Mouse (Mus musculus): ENCODE data around the gene Ccl4. TPM values are rescaled to one million over a fixed set of nuclear protein-coding genes. Genes with fewer than 3 reads are reported as not detected.

The Ccl4 gene
- 1 to 10 TPM in 2 of 4 experiments, not detected in 2; 3.1 to 7.1 TPM for total RNA-seq (2022)

GRCm38 (mm10) chr11:83662204-83662603 lies at the start of gene Ccl4:
TSS of gene Ccl4 (plus strand) at chr11:83662584.
- DNase-seq (ENCODE audit: low spot score in 2 of 2) = no peak

DNA sequence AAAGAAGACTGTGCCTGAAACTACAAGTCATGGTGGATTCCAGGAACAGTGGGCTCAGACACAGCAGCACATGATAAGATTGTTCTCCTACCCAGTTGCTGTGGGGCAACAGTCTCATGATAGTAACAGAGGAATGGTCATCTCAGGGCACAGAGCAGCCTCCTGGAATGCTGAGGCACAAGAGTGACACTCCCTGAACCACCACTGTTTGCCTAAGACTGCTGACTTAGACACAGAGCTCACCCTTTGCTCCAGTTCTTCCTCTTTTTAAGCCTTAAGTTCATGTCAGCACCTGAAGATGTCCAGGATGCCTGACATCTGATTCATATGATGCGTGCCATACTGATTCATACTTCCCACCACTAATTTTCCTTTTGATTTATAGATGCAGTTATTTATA lies 45.8 kb upstream of the Ccl4 start:
- no peak for DNase-seq (ENCODE audit: low spot score in 2 of 2)

DNA sequence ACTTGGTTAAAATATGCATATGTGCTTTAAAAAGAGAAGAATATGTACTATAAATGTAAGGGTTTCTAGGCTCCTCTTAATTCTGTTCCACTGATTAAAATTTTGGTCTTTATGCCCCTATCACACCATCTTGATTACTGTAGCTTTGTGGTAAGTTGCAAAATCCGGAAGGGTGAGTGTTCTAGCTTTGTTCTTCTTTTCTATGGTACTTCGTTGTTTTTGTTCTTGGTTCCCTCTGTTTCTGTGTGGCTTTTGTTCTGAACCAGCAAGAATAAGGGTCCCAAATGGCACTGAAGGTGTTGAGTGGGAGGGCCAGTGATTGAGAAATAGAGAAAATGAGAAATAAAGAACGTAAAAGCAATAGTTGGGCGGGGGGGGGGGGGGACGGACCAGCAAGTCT lies 44.1 kb upstream of the Ccl4 start:
- no peak for DNase-seq (ENCODE audit: low spot score in 2 of 2)

DNA sequence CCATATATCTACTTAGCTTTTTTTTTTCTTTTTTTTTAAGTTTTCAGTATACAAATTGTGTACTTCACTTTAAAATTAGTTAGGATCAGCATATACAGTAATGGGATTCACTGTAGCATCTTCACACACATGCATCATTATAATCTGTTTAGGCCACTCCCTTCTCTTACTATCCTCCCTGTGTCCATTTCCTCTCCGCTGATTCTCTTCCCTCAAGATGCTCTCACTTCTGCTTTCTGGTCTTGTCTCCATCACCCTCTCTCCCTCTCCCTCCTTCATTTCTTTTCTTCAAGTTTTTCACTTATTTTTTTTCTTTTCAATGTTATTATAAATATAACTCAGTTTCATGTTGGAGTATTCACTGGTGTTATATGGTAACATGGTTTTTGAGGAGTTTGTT lies 43.3 kb upstream of the Ccl4 start:
- DNase-seq (ENCODE audit: low spot score in 2 of 2) = no peak

- DNase-seq (ENCODE audit: low spot score in 2 of 2) = no peak
These were observed 38.8 kb upstream of the Ccl4 start for GRCm38 (mm10) chr11:83623586-83623985.

- DNase-seq (ENCODE audit: low spot score in 2 of 2) = no peak
These were observed 33.6 kb upstream of the Ccl4 start for GRCm38 (mm10) chr11:83628808-83629207.

DNA sequence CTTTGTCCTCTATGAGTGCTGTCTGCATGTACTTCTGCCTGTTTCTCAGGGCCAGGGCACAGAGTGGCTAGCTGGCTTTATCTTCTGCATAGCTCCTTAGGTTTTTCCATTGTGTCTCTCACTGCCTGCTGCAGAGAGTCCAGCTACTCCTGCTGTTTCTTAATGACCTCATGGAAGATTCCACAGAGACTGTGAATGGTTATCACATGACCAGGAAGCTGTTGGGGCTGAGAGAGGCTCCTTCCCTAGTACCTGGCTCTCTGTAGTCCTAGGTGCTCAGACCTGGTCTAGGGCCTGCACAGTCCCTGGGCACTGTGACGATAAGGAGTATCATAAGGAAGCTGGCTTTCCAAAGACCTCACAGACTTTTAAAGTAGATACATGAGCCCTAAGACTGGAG lies 31.8 kb upstream of the Ccl4 start:
- no peak for DNase-seq (ENCODE audit: low spot score in 2 of 2)

- no peak for DNase-seq (ENCODE audit: low spot score in 2 of 2)
These were observed 31.3 kb upstream of the Ccl4 start for GRCm38 (mm10) chr11:83631065-83631464.

GRCm38 (mm10) chr11:83632744-83633143 lies 29.6 kb upstream of the Ccl4 start:
- DNase-seq (ENCODE audit: low spot score in 2 of 2) = no peak

DNA sequence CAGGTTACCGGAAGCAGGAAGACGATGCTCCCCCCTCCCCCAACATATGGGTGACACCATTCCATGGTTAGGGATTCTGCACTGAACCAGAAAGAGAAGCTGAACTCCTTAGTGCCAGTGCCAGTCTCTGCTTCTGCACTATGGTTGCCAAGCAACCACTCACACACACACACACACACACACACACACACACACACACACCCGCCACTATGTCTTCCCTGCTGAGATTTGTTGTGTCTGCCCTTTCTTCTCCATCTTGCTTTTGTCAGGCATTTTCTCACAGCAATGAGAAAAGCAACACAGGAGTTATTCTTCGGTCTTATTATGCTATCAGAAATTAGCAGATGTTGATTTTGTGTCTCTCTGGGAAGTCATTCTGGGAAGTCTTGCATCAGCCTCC lies 28.0 kb upstream of the Ccl4 start:
- DNase-seq (ENCODE audit: low spot score in 2 of 2) = no peak

DNA sequence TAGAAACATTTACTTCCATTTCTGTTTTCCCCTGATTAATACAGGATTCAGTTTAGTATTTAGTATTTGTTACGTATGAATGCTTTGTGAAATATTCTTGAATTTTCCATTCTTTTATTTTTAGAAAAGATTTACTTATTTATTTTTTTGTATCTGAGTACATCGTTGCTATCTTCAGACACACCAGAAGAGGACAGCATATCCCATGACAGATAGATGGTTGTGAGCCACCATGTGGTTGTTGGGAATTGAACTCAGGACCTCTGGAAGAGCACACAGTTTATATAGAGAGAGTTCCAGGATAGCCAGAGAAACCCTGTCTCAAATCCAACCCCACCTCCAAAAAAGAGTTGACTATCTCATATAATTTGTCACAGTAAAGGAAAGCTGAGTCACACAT lies 27.5 kb upstream of the Ccl4 start:
- no peak for DNase-seq (ENCODE audit: low spot score in 2 of 2)

- DNase-seq (ENCODE audit: low spot score in 2 of 2) = no peak
These were observed 25.6 kb upstream of the Ccl4 start for GRCm38 (mm10) chr11:83636742-83637235.

GRCm38 (mm10) chr11:83638934-83639333 lies 23.4 kb upstream of the Ccl4 start:
- no peak for DNase-seq (ENCODE audit: low spot score in 2 of 2)

- no peak for DNase-seq (ENCODE audit: low spot score in 2 of 2)
These were observed 22.9 kb upstream of the Ccl4 start for GRCm38 (mm10) chr11:83639533-83639932.

- DNase-seq (ENCODE audit: low spot score in 2 of 2) = no peak
These were observed 22.2 kb upstream of the Ccl4 start for GRCm38 (mm10) chr11:83640141-83640540.

- DNase-seq (ENCODE audit: low spot score in 2 of 2) = no peak
These were observed 21.2 kb upstream of the Ccl4 start for GRCm38 (mm10) chr11:83641216-83641615.

- no peak for DNase-seq (ENCODE audit: low spot score in 2 of 2)
These were observed 16.9 kb upstream of the Ccl4 start, which contains the start of gene Rpl9-ps1 for GRCm38 (mm10) chr11:83645521-83645920. TSS of gene Rpl9-ps1 (minus strand) at chr11:83645621.

GRCm38 (mm10) chr11:83646356-83647149 lies 15.8 kb upstream of the Ccl4 start:
- DNase-seq (ENCODE audit: low spot score in 2 of 2) = no peak

GRCm38 (mm10) chr11:83649305-83649841 lies 13.0 kb upstream of the Ccl4 start, which contains the start of gene Ccl3:
TSS of gene Ccl3 (minus strand) at chr11:83649355.
- DNase-seq (ENCODE audit: low spot score in 2 of 2) = no peak

GRCm38 (mm10) chr11:83654606-83655005 lies 7.8 kb upstream of the Ccl4 start:
- DNase-seq (ENCODE audit: low spot score in 2 of 2) = no peak

DNA sequence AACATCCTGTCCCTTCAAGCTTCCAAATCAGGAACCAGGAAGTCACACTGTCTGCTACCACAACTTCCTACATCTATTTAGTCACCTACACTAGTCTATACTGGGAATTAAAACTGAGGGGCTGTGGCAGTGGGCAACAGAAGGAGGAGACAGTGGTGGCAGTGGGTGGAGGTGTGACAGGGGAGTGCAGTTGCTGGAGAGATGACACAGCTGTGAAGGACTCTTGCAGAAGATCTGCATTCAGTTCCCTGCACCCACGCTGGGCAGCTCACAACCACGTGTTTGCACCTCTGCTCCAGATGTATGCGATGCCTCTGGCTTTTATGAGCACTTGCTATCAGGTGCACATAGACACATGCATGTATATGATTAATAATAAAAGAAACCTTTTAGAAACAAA lies 4.9 kb upstream of the Ccl4 start:
- no peak for DNase-seq (ENCODE audit: low spot score in 2 of 2)

DNA sequence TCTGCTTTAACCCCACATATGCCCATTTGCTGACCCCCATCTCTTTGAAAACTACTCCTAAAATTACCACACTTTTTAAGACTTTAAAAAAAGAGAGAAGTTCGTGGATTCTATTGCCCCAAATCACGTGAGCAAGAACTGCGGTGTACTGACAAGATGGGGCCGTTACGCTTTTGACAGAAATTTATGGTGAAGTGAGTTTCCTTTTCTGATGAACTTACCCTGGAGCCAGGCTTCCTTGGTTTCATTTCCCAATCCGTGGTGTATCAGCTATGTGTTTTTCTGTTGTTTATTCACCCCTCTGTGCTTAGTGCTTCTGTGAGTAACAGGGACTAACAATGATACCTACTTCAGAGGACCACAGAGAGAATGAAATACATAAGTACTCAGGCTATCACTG lies 3.6 kb upstream of the Ccl4 start:
- DNase-seq (ENCODE audit: low spot score in 2 of 2) = no peak

DNA sequence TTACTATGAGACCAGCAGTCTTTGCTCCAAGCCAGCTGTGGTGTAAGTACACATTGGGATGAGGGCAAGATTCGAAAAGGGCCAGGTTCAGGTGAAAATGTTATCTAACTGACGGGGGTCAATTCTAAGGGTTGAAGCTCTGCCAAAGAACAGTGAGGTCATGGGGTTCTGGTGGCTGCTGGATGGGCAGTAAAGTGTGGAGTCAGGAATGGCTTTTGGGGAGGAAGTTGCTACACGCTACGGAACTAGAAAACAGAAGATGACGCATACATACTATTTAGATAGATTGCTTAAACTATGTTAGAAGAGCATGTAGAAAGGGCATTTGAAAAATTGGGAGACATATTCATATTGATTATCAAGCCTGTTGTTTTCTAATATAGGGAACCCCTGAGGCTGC lies 1.1 kb downstream of the Ccl4 start:
- no peak for DNase-seq (ENCODE audit: low spot score in 2 of 2)

All from layer of hippocampus, adult 8-10 months (tissue).